Mouse (Mus musculus): ENCODE measurements around the gene Ubox5. TPM values are rescaled to one million over a fixed set of nuclear protein-coding genes. Genes with fewer than 3 reads are reported as not detected.

Gene Ubox5
- total RNA-seq, 1 experiment from 2014 or later, result 7.5 TPM

DNA sequence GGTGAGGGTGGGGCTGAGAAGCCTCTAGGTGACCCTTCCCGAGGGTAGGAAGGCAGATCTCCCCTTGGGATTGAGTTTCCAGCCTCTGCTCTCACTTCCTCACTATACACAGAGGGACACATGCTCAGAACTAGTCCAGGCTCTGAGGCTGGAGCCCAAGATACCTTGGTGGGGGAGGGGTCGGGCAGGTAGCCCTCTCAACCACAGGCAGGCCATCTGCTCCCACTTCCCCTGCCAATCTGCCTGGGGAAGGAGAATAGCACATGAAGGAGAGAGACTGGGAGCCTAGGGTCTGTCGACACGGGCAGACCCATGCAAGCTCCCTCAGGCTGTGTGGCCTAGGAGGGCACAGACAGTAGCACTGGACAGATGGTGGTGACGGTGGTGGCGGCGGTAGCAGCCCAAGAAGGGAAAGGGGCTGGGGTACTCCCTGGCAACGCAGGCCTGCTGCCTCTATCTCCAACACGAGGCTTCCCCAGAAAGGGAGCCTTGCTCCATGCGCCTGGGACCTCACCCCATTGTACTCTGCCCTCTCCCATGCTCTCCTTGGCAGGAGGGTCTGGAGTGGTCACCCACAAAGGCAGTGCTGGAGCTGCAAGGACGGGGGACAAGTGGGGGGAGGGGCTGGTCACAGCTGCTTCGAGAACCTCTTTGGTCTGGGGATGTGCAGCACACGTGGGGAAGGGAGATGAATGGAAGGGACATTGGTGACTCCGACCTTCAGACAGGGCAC lies 4.3 kb upstream of the Ubox5 start:
- no peak for DNase-seq

DNA sequence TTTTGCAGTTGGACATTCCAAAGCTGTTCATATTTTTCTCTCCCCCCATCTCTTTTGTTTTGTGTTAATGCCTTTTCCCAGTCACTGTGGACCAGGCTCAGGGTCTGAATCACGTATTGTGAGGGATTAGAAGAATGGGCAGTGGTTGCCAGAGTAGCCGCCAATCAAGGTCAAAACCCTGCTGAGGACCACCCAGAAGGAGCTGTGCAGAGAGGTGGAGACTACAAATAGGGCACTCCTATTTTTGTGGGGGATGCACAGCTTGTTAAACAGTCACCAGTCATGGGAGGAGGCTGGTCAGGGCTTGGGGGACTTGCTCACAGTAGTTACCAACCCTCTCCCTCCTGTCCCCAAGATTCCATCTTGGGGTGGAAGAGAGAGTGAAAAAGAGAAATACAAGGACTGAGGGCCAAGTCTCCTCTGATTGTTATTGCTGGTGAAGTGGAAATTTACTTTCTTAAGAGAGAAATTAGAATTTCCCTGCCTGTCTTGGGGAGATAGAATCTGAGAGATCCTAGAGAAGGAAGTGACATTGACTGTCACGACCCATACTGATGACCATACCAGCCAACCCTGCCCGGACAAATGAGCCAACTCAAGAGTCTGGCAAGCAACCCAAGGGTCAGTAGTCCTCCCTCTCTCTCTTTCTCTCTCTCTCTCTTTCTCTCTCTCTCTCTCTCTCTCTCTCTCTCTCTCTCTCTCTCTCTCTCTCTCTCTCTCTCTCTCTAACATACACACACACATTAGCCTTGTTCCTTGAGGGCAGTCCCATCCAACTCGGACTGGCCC lies 3.2 kb upstream of the Ubox5 start:
- DNase-seq, result no peak

DNA sequence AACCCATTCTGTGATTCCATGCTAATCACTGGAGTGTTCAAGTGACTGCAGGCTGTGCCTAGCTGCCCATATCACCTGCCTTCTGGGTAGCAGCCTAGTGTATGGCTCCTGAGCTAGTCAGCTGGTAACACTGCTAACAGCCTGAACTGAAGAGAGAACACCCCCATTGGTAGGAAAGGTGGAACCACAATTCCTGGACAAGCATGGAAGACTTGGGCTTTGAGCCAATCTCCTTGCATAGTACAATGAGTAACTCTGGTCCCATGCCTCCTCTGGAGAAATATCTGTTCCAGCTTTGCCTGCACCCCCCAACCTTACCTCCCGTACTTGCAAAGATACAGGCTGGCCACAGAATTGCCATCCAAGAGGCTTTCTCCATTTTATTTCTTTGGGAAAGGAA lies 2.6 kb upstream of the Ubox5 start:
- no peak for DNase-seq

DNA sequence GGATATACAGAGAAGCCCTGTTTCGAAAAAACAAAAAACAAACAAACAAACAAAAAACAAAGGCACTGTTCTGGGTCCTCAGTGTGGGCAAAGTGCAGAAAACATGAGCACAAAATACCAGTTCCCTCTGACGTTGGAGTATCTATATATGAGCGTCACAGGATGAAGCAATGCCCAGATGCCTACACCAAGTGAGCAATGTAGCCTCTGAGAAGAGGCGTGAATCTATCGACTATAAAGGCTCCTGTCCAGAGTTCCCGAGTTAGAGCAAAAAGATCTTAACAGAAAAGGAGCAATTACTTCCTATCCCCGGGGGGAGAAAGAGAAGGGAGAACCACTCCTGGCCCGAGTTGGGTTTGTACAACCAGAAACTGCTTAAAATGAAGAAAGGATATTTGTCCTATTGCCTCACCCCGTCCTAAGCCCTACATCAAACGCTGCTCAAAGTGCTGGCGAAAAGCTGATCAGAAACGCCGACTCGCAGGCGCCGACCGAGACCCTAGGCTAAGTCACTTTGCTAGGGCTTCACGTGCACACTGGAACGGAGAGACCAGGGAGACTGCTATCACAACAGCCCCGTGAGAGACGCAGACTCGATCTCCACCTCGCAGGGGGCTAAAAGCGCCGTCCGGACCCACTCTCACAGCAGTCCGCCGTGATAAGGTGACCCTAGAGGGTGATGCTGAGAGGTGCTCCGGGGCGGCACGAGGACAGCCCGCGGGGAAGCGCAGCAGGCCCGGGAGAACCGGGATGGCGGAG lies 579 bp downstream of the Ubox5 start:
- peak; percentile 22 for DNase-seq

DNA sequence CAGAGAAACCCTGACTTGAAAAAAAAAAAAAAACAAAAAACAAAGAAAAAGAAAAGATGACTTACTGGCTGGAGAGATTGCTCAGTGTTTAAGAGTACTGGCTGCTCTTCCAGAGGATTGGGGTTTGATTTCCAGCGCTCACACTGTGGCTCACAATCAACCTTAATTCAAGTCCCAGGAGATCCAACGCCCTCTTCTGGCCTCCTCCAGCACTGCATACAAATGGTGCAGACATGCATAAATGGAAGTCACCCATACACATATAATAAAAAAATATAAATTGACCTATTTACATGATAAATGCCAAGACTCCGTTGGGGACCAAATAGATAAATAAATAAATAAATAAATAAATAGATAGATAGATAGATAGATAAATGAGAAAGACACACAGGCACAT lies 1.4 kb downstream of the Ubox5 start:
- DNase-seq, result no peak

DNA sequence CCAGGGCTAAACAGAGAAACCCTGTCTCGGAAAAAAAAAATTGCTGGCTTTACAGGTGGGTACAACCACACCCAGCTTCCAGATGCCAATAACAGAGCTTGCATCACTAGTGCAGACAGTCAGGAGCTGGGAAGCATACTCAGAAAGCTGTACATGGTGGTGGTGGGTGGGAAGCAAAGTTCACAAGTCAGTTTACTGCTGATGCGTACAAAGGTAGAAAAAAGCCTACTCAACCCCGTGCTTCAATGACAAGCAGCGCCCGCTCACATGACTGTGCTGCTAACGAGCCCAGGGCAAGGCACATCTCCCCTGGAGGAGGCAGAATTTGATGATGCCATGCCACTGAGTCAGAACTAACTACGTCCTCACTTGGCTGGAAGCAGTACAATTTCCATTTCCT lies 10.9 kb downstream of the Ubox5 start:
- no peak for DNase-seq

DNA sequence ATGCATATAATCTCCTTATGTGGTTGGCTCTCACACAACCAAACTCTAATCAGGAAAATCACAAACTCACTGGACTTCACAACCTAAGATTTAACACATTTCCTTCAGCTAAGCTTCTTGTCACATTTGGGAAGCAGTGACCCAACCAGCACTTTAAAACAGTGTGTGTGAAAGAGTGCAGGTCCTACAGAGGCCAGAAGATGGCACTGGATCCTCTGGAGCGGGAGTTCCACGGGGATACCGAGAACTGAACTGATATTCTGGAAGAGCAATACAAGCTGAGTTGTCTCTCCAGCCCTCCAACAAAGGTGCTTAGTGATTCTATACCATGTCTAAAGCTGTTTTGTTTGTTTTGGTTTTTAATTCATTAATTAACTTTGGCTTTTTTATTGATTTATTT lies 16.7 kb downstream of the Ubox5 start:
- DNase-seq, result no peak

DNA sequence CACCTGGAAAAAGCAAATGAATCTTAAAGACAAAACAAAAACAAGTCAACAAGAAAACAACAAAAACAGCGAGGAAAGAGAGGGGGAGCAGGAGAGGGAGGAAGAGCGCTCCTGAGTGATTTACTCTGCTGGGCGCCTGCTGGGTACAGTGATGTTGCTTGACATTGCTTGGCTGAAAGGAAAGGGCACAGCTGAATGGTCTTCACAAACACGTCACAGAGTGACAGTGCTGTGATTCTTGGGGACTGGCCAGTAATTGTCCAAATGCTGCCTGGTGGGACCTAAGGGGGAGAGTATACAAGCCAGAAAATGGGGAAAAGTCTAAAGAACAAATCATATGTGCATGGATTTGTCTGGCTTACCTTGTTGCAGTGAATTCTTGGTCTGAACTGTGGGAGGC lies 27.6 kb downstream of the Ubox5 start:
- DNase-seq, result no peak

DNA sequence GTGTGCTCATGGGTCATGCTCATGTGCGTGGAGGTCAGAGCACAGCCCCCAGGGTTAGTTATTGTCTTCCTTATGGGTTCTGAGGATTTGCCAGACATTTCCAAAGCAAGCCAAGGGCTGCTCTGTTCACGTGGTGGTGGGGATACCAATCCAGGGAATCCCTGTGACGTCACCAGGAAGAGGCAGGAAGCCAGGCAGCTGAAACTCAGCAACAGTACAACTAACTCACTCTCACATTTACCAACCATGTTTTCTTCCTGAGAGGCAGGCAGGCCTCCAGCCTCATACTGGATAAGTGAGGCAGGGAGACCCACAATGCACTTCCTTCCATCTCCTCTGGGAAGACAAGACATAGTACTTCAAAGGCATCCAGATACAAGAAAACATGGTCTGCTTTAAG lies 31.4 kb downstream of the Ubox5 start:
- no peak for DNase-seq

DNA sequence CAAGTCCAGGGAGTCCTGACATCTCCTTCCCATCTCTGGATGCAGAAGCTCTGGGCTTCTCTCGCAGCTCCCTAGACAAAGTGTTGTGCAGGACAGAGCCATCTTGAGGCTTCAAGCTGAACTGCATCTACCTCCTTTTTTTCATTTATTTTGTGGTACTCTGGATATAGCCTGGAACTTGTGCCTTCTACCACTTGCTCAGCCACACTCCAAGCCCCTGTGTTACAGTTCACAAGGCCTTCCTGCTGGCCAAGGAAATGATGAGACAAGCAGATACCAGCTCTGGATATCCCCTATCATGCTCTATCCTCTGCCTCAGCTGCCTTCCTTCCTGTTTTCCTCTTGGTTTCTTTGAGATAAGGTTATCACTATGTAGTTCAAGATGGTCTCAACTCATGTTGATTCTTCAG lies 32.2 kb downstream of the Ubox5 start:
- DNase-seq, result no peak

DNA sequence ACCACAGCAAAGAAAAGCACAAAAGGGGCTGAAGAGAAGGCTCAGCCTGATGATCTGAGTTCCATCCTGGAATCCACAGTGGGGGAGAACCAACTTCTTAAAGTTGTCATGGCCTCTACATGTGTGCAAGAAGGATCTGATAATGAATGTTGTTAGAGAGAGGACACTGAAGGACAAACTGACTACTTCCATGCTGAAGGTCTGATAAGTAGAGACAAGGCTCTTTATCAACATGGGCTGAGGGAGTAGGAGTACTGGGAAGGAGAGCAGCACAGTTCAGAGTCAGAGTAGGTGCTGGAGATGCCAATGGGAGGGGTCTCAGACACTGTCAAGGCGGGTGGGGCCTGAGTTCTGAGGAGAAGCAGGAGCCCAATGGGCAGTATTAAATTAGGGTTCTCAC lies 34.2 kb downstream of the Ubox5 start:
- DNase-seq, result no peak

DNA sequence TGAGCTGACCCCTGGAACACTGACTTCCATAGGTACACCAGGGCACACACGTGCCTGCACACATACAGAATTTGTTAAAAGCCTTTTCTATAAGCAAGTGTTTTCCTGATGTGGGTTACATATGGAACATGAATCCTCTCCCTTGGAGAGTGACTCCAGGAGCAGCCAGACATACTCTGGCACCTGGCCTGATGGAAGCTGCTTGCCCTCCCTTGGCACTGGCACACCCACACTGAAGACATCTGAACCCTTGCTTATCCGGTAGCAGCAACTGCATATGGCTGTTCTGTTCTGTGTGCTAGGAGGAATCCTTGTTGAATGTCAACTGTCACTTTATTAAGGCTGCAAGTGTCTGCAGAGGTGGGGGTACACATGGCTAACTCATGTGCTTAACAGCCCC lies 38.8 kb downstream of the Ubox5 start:
- DNase-seq, result no peak

DNA sequence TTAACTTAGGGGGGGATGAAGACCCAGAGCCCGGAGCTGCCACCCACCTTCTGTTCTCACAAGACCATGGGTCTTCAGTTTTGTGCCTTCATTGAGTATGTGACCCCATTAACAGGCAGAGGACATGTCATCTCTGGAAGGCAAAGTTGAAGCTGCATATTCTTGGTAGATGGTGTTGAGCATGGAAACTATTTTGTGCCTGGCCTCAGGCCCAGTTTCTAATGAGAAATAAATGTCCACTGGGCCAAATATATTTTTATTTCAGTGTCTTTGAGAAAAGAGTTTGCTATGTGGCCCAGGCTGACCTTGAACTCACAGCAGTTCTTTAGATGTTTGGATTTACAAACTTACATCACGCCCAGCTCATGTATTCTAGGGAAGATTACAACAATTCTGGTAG lies 40.1 kb downstream of the Ubox5 start:
- no peak for DNase-seq

DNA sequence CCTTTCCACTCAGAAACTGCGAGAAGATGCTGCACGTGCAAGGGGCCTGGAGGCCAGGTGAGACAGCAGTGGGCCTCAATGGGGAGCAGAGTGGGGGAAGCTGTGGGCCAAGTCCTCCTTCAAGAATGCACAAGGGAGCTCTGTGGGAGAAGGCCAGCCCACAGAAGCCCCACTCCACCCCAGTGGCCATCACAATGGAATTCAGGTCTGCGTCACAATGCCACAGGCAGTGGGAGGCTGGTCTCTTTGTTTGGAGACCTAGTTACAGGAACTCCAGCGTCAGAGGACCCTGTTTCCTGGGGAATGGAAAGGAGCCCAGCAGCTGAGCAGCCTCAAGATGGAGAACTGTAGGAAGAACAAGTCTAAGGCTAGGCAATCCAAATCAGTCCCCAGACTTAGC lies 40.7 kb downstream of the Ubox5 start:
- DNase-seq, result no peak

DNA sequence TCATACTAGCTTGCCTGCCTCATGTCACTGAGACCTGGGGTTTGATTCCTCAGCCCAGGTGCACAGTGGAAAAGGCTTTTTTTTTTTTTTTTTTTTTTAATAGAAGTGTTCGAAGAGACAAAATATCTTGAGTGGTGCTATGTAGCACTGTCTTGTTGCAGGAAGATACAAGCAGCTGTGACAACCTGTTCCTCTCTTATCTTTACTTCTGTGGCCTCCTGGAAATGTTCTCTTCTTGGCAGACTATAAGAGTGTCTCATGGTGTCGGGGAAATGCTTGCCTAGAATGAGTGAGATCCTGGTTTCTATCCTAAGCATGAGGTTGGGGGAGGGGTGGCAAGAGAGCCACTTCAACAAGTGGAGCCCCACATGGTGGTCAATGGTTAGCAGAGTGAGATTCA lies 41.5 kb downstream of the Ubox5 start:
- DNase-seq, result no peak

DNA sequence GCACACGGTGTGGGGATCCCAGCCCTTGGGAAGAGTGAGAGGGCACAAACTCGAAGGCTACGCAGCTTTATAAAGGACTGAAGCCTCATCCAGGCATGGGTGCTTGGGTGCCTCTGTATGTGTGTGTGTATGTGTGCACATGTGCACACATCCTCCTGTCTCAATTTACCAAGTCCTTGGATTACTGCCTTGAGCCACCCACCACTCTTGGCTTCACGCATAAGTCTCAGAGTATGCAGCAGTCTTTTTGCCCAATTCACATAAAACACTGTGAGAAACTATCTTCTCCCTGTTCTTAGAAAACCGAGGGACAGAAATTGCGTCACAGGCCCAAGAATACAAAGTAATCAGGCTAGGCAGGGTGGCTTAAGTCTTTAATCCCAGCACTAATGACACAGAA lies 43.8 kb downstream of the Ubox5 start:
- no peak for DNase-seq

DNA sequence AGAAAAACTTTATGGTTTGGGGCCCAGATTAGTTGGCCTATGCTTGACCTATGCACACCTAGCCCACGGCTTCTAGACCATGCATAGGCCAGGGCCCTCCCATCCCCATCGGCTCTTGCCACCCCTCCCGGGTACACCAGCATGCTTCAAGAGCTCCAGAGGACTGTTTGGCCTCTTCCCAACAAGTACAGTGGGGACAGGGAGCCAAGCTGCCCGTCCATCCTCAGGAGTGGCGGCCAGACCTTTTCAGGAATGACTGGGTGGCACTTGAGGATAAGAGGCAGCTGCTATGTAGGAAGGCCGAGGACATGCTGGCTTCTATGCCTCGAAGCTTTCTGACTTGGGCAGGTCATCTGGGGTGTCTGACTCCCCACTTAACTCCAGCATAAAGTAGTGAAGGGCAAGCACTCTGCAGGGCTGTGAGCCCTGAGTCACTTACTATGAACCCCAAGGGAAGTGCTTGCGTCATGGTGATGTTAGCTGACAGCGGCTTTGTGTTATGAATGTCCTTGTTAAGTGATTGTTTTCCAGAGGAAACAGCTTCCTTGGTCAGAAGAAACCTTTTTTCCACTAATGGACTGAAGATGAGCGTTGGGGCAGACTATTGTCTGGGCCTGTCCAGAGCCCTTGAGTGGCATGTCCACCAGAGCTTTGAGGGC lies 45.8 kb downstream of the Ubox5 start:
- DNase-seq, result no peak

DNA sequence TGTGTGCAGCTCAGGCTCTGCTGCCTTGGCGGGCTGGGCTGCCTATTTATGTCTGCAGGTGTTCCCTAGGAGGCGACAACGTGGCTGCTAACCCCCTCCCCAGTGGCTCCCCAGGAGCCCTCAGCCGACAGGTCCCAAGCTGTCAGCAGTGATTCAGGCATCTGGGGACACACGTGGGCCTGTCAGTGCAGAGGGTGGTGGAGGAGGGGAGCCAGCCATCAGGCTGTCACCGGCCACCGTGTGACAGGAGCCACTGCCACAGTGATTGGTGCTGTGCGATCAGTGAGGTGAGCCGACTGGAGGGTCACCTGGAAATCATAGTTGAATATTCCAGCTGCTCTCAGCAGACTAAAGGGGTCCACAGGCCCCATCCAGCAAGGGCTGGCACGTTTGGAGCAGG lies 47.3 kb downstream of the Ubox5 start, which contains the start of gene Avp:
Avp (minus strand) TSS at position 3 of the 400 bp plus-strand sequence.
- no peak for DNase-seq

DNA sequence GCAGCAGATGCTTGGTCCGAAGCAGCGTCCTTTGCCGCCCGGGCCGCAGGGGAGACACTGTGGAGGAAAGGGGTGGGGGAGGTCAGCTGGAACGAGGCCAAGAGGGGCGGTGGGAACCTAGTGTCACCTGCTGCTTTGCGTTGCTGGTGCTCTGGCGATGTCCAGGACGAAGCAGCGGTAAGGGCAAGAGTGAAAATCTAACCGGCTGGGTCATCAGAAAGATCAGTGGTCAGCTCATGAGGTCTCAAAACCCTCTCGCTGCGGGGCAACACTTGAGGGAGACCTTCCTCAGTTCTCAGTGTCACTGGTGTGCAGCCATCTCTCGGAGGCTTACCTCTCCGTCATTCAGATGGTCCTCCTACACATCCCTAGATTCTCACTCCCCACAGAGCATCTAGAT lies 48.6 kb downstream of the Ubox5 start:
- DNase-seq, result no peak

DNA sequence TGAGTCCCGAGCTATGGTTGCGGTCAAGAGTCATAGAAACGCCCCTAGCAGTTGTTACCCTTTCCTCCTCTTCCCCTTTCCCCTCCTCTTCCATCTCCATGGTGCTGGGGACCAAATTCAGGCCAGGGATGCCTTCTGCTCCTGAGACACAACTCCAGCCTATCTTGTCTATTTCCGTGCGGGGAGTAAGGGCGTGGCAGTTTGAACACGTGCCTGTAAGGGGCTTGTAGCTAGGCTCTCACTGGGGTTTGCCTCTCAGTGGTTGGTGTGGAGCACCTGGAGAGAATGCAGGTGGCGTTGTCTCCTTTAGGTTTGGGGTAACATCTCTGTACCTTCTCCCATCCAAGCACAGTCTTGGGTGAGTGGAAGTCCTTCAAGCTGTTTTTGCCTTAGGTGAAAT lies 50.0 kb downstream of the Ubox5 start:
- no peak for DNase-seq

DNA sequence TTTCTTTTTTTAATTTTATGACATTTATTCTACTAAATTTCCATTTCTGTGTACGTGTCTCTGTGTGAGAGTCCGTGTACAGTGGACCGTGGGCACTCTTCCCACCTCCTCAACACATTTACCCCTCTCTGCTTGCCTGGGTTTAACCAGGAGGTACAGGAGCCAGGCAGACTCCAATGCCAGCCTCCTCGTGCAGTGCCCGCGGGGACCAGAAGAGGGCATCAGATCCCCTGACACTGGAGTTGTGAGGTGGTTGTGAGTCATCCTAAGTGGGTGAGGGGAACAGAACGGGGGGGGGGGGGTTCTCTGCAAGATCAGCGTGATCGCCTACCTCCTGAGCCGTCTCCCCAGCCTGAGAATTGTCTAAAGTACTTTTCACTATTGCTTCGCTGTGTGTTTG lies 51.7 kb downstream of the Ubox5 start:
- peak; percentile 80 for DNase-seq

DNA sequence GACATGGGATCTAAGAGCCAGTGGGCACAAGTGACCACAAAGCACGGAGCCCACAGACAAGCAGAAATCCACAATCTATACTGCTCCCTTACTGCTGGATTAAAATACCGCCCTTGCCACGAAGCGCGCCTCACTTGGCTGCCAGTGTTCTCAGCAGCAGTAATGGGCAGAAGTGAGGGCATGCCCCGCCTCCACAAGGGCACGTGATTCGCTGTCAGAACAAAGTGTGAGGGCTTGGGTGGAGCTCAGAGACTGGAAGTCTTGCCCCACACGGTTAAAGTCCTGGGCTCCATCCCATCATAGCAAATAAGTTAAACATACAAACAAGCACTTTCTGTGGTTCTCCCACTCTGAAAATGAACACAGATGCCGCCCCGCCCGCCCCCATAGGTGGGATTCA lies 52.2 kb downstream of the Ubox5 start:
- peak; percentile 43 for DNase-seq

DNA sequence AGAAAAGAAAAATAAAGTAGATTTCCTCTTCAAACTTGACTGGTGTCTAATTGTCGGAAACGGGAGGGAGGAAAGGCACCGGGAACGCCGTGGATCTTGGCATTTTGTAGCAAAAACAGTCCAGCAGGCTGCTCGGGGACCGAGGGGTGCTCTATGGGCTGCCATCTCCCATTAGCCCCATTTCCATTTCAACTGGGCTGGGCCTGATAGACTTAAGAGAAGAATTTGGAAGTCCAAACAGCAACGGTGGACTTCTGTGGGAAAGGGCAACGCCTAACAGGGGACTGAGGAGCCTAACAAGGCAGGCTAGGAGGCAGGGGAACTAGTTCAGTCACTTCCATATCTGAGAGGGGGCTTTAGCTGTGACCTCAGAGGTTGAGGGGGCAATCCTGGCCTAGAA lies 52.8 kb downstream of the Ubox5 start:
- DNase-seq, result no peak
